Mouse (Mus musculus) kidney, adult 18-20 months (tissue): ENCODE results near the gene Gm3055.
"Not testable (repeated sequence)": the region's sequence is repeated elsewhere in the genome, so short reads cannot be mapped to it uniquely, and the experiment has no call there.

ENCODE experiments used
- DNase-seq: peaks from one replicate; pipeline ENCODE4 v3.0.0; 2021

Gene Gm3055

DNA sequence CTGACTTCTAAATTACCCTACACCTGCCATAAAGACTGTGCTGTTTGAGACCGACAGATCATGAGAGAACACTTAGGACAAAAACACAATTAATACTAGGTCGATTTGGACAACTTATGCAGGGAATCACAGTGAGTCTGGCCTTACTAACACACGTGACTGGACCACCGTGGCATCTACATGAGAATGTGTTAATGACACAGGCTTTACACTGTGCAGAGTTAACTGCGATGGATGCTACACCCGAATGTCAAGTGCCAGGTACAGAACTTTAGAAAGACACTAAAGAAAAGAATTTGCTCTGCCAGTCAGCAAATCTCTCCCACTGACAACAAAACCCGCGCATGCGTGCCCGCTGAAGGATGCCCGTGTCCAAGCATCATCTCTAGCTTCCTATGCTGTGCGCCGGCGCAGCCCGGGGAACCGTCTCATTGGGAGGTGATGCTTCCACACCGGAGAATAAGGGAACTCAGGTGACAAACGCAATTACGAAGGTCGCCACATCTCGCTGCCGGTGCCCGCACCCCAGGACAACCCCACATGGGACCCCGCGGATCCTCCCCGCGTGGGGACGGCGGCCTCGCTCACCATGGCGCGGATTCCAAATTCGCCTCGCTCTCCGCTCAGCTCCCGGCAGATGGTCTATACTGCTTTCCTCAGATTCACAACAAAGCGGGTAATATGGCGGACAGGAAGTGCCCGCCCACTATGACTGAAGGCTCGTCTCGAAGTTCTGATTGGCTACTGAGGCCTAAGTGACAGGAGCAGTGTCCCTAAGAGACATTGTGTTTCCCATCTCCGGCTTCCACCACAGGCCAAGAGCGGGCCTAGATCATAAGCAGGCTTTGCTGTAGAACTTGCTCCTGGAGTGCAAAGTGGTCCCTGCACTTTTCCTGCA, at the start of gene Gm3055:
Gm3055 (minus strand) TSS at position 656 of the 898 bp plus-strand sequence.
- DNase-seq: not testable (repeated sequence)

DNA sequence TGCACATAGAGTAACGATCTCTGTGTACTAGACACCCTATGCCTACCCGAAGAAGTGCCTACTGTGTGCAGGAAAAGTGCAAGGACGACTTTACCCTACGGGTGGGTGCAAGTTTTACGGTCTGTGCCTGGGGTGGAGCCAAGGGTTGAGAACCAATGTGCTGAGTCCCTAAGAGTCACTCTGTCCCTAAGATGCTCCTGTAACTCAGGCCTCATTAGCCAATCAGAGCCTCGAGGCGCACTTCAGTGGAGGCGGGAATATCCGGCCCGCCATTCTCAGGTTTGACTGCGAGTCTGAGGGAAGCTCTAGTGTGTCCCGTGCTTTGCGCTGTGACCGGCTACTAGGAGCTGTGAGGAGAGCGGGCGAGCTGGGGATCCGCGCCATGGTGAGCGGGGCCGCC, 40.9 kb upstream of the Gm3055 start, which contains the start of gene Gm4767:
Gm4767 (plus strand) TSS at position 288 of the 400 bp plus-strand sequence.
- not testable (repeated sequence) for DNase-seq

- DNase-seq: not testable (repeated sequence)
These were observed 430 bp upstream of the Gm3055 start for GRCm38 (mm10) chr10:81771404-81771777.

- DNase-seq: not testable (repeated sequence)
These were observed 66.2 kb downstream of the Gm3055 start, which contains the start of gene Zfp433 for GRCm38 (mm10) chr10:81704531-81705301. Gene Zfp433, plus strand, starts transcription at chr10:81704825.
